Mouse (Mus musculus): ENCODE measurements around the gene Ugt1a6b. TPM values are rescaled to one million over a fixed set of nuclear protein-coding genes. Genes with fewer than 3 reads are reported as not detected.
"Not testable (repeated sequence)": the region's sequence is repeated elsewhere in the genome, so short reads cannot be mapped to it uniquely, and the experiment has no call there.

Ugt1a6b gene
- total RNA-seq, 2 experiments from 2014 or later = 0.38 to 0.43 TPM

GRCm38 (mm10) chr1:88218051-88218450 lies 115.0 kb downstream of the Ugt1a6b start:
- DNase-seq = no peak
- intact Hi-C loops (cut with DNase I; ENCODE audit: low total_unique reads) = no loop called here

DNA sequence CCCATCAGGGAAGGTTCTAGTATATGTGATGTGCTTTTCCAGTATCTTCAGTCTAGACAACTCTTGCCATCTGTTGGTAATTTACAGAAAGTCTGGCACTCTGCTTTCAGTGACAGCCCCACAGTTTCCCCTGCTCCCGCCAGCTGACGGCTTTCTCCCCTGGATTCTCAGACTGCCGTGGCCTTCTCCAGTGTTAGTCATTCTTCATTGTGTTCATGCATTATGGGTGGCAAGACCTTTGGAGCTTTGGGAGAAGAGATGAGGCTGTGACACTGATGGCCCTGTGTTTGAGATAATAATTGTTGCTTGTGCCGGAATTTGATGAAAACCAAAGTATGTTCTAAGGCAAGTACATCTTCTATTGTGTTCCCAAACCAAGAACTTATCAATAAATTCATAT lies 115.5 kb downstream of the Ugt1a6b start:
- intact Hi-C loops (cut with DNase I; ENCODE audit: low total_unique reads) = no loop called here
- no peak for DNase-seq

DNA sequence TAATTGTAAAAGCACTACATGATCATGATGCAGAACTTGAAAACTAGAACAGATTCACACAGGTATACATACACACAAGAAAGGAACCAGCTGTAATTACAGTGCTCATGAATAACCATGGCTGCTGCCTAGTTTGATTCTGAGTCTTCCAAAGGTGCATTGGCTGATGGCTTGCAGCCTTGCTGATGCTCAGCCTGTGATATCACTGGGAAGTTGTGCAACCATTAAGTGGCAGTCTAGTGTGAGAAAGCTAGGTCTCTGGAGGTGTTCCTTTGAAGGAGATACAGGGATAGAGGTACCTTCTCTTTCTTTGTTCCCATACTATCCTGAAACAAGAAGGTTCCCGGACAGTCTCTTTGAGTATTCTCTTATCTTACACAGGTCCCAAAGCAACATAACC lies 116.0 kb downstream of the Ugt1a6b start:
- DNase-seq = no peak

DNA sequence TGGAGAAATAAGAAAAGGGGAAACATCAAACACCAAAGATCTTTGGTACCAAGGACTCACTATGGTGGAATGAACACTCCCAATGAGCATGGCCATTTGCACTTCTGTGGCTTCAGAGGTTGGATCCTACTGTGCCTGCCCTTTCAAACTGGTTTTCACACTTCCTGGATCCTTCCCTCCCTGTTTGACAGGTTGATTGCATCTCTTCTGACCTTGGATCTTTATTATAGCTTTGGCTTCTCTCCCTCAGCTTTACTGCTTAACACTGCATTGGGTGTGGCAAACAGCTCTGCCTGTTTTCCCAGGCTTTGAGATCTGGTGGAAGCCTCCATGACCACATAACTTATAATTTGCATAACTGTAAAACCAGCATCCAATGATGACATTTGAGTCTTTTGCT lies 117.3 kb downstream of the Ugt1a6b start:
- no peak for DNase-seq
- intact Hi-C loops (cut with DNase I; ENCODE audit: low total_unique reads) = no loop called here

More for the DNA sequence above, 116.0 kb downstream of the Ugt1a6b start:
- intact Hi-C loops (cut with DNase I; ENCODE audit: low total_unique reads) = no loop called here

- intact Hi-C loops (cut with DNase I; ENCODE audit: low total_unique reads) = no loop called here
- DNase-seq = no peak
These were observed 119.2 kb downstream of the Ugt1a6b start for GRCm38 (mm10) chr1:88222216-88222615.

GRCm38 (mm10) chr1:88223011-88223515 lies 120.0 kb downstream of the Ugt1a6b start:
- DNase-seq; intact Hi-C loops (cut with DNase I; ENCODE audit: low total_unique reads): not testable (repeated sequence)

- DNase-seq = no peak
- intact Hi-C loops (cut with DNase I; ENCODE audit: low total_unique reads) = no loop called here
These were observed 120.5 kb downstream of the Ugt1a6b start for GRCm38 (mm10) chr1:88223591-88223990.

DNA sequence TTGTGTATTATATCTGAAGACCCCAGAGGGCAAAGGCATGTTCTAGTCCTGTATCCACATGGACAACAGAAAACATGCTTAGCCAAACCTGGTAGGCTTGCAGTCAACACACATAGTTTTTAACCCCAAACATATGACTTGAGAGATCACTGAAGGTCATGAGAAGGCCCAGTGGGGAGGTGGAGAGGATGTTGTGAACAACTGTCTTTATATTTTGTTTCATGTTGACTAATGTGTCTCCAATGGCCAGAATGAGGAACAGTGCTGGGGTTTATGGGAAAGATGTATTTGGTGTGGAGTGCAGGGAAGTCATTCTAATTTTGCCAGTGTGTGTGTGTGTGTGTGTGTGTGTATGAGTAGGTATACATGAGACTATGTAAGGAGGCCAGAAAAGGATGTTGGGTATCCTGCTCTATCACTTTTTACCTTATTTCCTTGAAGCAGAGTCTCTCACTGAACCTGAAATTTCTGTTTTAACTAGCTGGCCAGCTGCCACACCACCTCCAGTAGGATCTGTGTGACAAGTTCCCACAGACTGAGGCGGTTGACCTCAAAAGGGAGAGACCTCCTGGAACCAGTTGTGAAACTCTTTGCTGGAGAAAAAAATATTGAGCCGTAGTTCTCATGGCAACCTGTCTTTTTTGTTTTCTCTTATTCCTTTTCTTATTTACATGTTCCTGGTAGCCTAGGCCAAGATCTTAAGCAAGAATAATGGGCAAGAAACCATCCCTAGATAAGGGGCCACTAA lies 121.2 kb downstream of the Ugt1a6b start:
- no peak for DNase-seq
- intact Hi-C loops (cut with DNase I; ENCODE audit: low total_unique reads) = no loop called here

GRCm38 (mm10) chr1:88225301-88225700 lies 122.2 kb downstream of the Ugt1a6b start:
- DNase-seq; intact Hi-C loops (cut with DNase I; ENCODE audit: low total_unique reads): not testable (repeated sequence)

GRCm38 (mm10) chr1:88225741-88226140 lies 122.7 kb downstream of the Ugt1a6b start:
- intact Hi-C loops (cut with DNase I; ENCODE audit: low total_unique reads) = no loop called here
- DNase-seq = no peak

DNA sequence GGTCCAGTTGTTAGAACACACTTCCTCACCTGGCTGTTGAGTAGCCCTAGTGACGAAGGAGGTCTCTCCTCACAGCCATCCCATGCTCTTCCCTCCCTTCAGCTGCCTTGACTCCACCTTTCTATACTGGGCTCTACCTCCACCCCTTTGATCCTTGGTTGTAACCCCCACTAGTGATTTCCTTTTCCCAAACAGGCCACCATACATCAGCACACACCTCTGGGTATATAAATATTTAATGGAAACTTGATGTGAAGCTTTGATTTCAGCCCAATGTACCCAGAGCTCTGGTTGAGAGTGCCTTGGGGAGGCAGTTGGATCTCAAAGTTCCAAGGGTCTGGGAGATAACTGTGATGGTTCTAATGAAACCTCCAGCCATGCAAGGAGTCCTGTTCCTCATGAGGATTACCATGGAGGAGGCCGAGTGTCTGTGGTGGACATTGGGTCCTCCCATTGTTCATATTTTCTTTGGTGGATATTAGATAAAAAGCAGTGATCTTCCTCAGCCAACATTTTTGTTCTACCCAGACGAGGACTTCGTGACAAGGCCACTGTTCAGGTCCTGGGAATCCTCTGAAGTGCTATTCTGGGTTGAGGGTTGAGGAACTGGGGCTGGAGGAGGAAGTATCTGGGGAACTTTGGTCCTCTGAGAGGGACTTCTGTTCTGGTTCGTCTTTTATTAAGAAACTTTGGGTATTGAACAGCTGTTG lies 123.8 kb downstream of the Ugt1a6b start, which contains the start of gene Mroh2a:
Gene Mroh2a (plus strand): TSS at position 317 of the 710 bp plus-strand sequence.
- intact Hi-C loops (cut with DNase I; ENCODE audit: low total_unique reads) = no loop called here
- DNase-seq = no peak

DNA sequence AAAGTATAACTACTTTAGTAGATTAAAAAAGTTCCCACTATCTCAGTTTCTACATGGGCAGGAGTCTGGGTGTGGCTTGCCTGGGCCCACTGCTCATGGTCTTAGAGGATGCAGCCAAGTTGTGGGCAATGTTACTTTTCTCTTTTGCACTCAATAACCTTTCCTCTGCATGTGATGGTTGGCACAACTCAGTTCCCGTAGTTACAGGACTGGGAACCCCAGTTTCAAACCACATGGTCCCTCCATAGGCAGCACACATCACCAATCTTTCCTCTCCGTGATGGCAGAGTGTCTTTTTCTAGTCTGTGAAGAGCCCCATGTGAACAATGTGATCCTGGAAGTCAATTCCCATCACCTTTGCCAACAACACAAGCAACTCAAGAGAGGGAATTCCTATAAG lies 124.4 kb downstream of the Ugt1a6b start:
- no peak for DNase-seq
- intact Hi-C loops (cut with DNase I; ENCODE audit: low total_unique reads) = no loop called here

- intact Hi-C loops (cut with DNase I; ENCODE audit: low total_unique reads) = no loop called here
- no peak for DNase-seq
These were observed 125.1 kb downstream of the Ugt1a6b start for GRCm38 (mm10) chr1:88228121-88228520.

DNA sequence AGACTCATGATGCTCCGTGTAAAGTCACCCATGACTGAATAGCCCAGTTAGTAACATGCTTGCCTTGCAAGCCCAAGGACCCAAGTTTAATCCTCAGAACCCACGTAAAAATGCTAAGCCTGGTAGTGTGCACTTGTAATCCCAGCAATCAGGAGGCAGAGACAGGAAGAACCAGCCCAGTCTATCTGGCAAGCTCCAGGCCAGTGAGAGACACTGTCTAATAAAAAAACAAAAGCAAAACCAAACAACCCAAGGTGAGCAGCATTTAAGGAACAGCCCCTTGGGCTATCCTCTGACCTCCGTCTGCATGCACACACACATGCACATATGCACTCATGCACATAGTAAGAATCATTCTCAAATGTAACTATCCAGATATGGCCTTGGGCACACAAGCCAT lies 126.5 kb downstream of the Ugt1a6b start:
- intact Hi-C loops (cut with DNase I; ENCODE audit: low total_unique reads) = no loop called here
- DNase-seq = no peak

DNA sequence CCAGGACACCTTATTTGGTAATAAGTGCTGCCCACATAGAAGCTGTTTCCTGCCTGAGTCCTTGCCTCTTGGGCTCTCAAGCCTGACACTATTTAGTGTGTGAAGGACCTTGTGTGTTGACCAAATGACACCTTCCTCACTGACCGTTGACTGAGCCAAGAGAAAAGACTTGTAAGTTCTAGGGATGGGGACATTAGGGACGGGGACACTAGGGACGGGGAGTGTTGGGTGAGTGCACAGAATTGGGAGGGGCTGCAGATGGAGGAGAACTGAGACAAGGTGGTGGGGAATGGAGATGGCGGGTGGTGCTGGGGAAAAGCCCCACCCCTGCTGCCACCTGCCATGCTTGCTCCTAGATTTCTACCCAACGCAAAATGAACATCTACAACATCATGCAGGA lies 126.9 kb downstream of the Ugt1a6b start:
- intact Hi-C loops (cut with DNase I; ENCODE audit: low total_unique reads) = no loop called here
- DNase-seq = no peak

- intact Hi-C loops (cut with DNase I; ENCODE audit: low total_unique reads) = no loop called here
- DNase-seq = no peak
These were observed 127.4 kb downstream of the Ugt1a6b start for GRCm38 (mm10) chr1:88230421-88230820.

DNA sequence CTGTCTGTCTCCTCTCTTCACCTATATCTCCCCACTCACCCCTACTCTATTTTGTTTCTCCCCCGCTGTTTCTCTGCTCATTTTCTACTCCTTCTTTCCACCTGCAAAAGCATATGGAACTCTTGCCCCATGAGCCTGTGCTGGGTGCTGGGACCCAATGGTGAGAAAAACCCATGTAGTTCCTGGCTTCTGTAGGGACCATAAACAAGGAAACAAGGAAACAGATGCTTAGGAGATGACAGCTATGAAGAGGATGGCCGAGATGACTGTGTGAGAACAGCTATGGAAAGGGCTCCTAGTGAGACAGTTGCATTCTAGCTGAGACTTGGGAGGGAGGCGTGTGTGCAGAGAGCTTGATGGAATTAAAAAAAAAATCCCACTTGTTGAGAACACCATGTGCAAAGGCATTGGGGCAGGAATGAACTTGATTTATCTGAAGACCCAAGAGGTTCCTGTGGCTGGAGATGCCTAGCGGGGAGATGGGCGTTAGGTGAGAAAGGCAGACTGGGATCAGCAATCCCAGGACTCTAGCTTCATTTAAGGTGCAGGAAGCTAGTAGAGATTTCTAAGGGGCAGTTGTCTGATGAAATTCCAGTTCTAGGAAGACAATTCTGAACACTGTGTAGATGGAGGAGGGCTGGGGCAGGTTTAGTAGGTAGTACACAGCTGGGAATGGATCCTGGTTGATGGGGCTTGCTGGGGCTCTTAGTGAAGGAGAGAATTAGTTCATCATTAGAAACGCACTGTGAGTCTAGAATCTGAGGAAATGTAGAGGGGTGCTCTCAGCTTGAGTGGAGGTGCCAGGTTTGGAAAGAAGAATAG lies 128.1 kb downstream of the Ugt1a6b start:
- DNase-seq = peak; percentile 4
- intact Hi-C loops (cut with DNase I; ENCODE audit: low total_unique reads) = no loop called here

GRCm38 (mm10) chr1:88231803-88232499 lies 128.9 kb downstream of the Ugt1a6b start:
- peak; percentile 7 for DNase-seq
- intact Hi-C loops (cut with DNase I; ENCODE audit: low total_unique reads) = no loop called here

DNA sequence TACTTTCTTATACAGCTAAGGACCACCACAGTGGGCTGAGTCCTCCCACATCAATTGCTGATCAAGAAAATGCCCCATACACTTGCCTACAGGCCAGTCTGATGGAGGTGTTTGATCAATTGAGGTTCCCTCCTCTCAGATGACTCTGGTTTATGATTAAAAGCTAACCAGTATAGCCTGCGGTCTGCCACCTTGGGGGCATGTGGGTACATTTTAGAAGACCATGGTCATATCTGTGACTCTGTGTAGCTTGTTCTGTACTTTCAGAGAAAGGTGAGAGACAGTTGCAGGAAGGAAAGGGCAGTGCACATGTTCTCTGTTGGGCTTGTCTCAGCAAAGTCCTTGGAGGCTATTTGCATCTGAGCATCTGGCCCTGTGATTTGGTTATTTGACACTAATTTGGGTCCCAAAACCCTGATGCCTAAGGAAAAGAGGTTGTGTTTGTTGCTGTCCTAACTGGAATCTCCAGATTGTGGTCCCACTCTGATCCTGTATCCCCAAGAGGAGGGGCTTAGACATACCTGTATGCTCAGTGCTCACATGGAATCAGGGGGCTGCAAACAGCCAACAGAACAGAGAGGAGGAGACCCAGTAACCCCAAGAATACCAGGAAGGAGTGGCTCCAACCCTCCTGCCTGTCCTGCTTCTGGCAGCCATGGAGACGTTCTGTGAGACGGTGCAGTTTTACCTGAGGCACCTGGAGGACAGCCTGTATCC lies 129.8 kb downstream of the Ugt1a6b start:
- intact Hi-C loops (cut with DNase I; ENCODE audit: low total_unique reads) = no loop called here
- DNase-seq = peak; percentile 1

Measured in gastrocnemius, postnatal 14 days (tissue).